Mouse (Mus musculus): ENCODE results near the gene Olfr92. TPM values are rescaled to one million over a fixed set of nuclear protein-coding genes. Genes with fewer than 3 reads are reported as not detected.

The Olfr92 gene
- polyA plus RNA-seq, 1 experiment from 2014 or later = not detected

DNA sequence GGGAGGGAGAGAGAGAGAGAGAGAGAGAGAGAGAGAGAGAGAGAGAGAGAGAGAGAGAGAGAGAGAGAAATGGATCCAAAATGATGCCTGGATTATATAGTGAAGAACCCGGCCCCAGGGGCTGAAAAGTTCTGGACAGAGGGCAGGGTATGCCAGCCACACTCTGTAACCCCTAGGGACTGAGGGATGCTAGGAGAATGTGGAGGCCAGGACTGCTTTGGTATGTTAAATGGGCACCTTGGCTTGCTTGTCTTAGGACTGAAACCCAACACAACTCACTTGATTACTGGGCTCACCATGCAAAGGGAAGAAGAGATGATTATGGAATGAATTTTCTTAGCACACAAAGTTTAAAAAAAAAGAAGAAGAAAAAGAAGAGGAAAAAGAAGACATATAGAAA is 41.7 kb downstream of the Olfr92 start:
- no peaks in the 10 kb centered on the region for H3K9me3 ChIP-seq
- H3K36me3 ChIP-seq = peaks cover 29% of the 10 kb centered on the region

DNA sequence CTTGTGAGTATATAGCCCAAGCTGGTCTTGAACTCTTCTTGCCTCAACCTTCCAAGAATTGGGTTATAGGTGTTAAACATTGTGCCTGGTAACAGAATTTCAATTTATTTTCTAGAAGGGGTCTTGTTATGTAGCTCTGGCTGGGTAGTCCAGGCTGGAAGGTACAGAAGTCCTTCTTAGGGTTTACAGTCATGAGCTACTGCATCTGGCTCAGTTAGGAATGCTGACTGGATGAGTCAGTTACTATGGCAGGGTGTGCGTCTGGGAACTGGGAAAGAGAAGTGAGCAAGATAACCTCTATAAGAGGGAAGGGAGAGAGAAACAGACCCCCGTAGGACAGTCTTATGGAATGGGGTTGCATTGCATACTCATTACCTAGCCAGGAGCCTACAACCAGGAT is 44.1 kb downstream of the Olfr92 start:
- no peaks in the 10 kb centered on the region for H3K27me3 ChIP-seq
- H3K4me3 ChIP-seq = no peak overlapping the region
- 78% methylated on average over 2 of the region's 2 CpGs for WGBS
- peaks cover 51% of the 10 kb centered on the region for H3K36me3 ChIP-seq
- no peaks in the 10 kb centered on the region for H3K9me3 ChIP-seq
- no peak overlapping the region for H3K27ac ChIP-seq
- no peak overlapping the region for H3K4me2 ChIP-seq
- ATAC-seq (ENCODE audit: insufficient number of reproducible peaks, low FRiP score, low TSS enrichment, low read depth) = no peak
- no peak overlapping the region for H3K9ac ChIP-seq
- H3K4me1 ChIP-seq = peaks cover 2% of the 10 kb centered on the region; the same call in 1 of the 2 replicates

More for the DNA sequence above, 41.7 kb downstream of the Olfr92 start:
- Histone ChIP-seq H3K4me2 (no peak overlapping the region), H3K27me3 (no peaks in the 10 kb centered on the region), H3K9ac (no peak overlapping the region), H3K4me1 (peaks cover 2% of the 10 kb centered on the region; the same call in 1 of the 2 replicates), H3K4me3 (no peak overlapping the region), H3K27ac (no peak overlapping the region)
- WGBS = 45% methylated on average over 1 of the region's 1 CpGs
- no peak for ATAC-seq (ENCODE audit: insufficient number of reproducible peaks, low FRiP score, low TSS enrichment, low read depth)

- H3K9ac ChIP-seq = no peak overlapping the region
- no peak overlapping the region for H3K4me3 ChIP-seq
- H3K4me1 ChIP-seq = peaks cover 2% of the 10 kb centered on the region; the same call in 1 of the 2 replicates
- H3K36me3 ChIP-seq = peaks cover 57% of the 10 kb centered on the region
- no peak overlapping the region for H3K27ac ChIP-seq
- H3K4me2 ChIP-seq = no peak overlapping the region
- WGBS = 87% methylated on average over 6 of the region's 6 CpGs
- no peaks in the 10 kb centered on the region for H3K27me3 ChIP-seq
- no peaks in the 10 kb centered on the region for H3K9me3 ChIP-seq
- ATAC-seq (ENCODE audit: insufficient number of reproducible peaks, low FRiP score, low TSS enrichment, low read depth) = no peak
These were observed 44.7 kb downstream of the Olfr92 start for GRCm38 (mm10) chr17:37075181-37075580.

- H3K4me2 ChIP-seq = no peak overlapping the region
These were observed 47.1 kb downstream of the Olfr92 start for GRCm38 (mm10) chr17:37072730-37073276.

DNA sequence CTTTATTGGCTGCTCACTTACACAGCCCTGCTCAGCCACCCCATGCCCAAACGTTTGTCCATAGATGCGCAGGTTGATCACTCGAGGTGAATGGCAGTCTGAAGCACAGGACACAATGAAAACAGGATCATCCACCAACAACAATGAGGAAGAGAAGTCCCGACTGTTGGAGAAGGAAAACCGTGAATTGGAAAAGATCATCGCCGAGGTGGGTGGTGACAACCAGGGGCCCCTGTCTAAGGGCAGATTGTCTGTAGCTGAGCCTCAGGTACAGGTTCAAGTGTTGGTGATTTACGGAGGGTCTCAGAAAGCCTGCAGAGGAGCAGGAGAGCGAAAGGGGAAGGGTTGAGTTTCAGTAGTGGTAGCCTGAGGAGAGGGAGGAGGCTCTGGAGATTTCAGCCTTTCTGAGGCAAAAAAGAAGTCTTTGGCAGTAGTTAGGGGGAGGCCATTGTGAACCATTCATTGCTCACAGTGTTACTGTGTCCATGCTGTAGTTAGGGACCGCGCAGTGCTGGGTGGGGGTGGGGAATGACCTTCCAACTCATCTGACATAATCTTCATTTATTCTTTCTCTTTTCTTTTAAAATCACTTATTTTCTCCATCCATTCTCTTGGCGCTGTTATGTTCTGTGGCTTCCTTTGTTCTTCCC is 47.7 kb downstream of the Olfr92 start:
- Histone ChIP-seq H3K36me3 (peaks cover 86% of the 10 kb centered on the region), H3K27me3 (no peaks in the 10 kb centered on the region), H3K9me3 (no peaks in the 10 kb centered on the region), H3K4me1 (no peaks in the 10 kb centered on the region), H3K9ac (no peak overlapping the region), H3K27ac (no peak overlapping the region), H3K4me3 (no peak overlapping the region), H3K4me2 (no peak overlapping the region)
- ATAC-seq (ENCODE audit: insufficient number of reproducible peaks, low FRiP score, low TSS enrichment, low read depth) = no peak
- 87% methylated on average over 12 of the region's 12 CpGs for WGBS

More at GRCm38 (mm10) chr17:37072730-37073276, 47.1 kb downstream of the Olfr92 start:
- Histone ChIP-seq H3K36me3 (peaks cover 80% of the 10 kb centered on the region), H3K27ac (no peak overlapping the region), H3K4me1 (no peaks in the 10 kb centered on the region), H3K9ac (no peak overlapping the region), H3K9me3 (no peaks in the 10 kb centered on the region), H3K27me3 (no peaks in the 10 kb centered on the region), H3K4me3 (no peak overlapping the region)
- ATAC-seq (ENCODE audit: insufficient number of reproducible peaks, low FRiP score, low TSS enrichment, low read depth) = no peak
- 63% methylated on average over 11 of the region's 11 CpGs for WGBS

GRCm38 (mm10) chr17:37070121-37070520 is 49.8 kb downstream of the Olfr92 start:
- Histone ChIP-seq H3K4me2 (no peak overlapping the region), H3K27ac (no peak overlapping the region), H3K9ac (no peak overlapping the region), H3K9me3 (no peaks in the 10 kb centered on the region), H3K27me3 (no peaks in the 10 kb centered on the region), H3K36me3 (peaks cover 94% of the 10 kb centered on the region), H3K4me3 (no peak overlapping the region), H3K4me1 (no peaks in the 10 kb centered on the region)
- no peak for ATAC-seq (ENCODE audit: insufficient number of reproducible peaks, low FRiP score, low TSS enrichment, low read depth)
- 89% methylated on average over 8 of the region's 8 CpGs for WGBS

GRCm38 (mm10) chr17:37067861-37068260 is 52.0 kb downstream of the Olfr92 start:
- no peaks in the 10 kb centered on the region for H3K27me3 ChIP-seq
- no peak overlapping the region for H3K27ac ChIP-seq
- H3K9ac ChIP-seq = no peak overlapping the region
- H3K4me1 ChIP-seq = no peaks in the 10 kb centered on the region
- no peak overlapping the region for H3K4me3 ChIP-seq
- no peaks in the 10 kb centered on the region for H3K9me3 ChIP-seq
- WGBS = 92% methylated on average over 1 of the region's 1 CpGs
- ATAC-seq (ENCODE audit: insufficient number of reproducible peaks, low FRiP score, low TSS enrichment, low read depth) = no peak
- H3K36me3 ChIP-seq = peaks cover 96% of the 10 kb centered on the region
- no peak overlapping the region for H3K4me2 ChIP-seq

DNA sequence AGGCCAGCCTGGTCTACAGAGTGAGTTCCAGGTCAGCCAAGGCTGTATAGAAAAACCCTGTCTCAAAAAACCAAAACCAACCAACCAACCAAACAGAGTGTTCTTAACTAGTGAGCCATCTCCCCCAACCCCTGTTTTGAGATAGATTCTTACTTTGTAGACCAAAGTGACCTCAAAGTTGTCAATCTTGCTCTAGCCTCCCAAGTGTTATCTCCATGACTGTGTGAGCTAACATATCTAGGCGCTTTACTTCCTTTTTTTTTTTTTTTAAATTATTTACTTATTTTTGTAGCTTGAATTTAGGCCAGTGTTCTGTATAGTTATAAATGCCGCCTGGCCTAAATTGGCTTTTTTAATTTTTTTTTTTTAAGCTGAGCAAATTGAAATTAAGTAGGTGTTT is 53.9 kb downstream of the Olfr92 start:
- ATAC-seq (ENCODE audit: insufficient number of reproducible peaks, low FRiP score, low TSS enrichment, low read depth) = no peak

GRCm38 (mm10) chr17:37063686-37064495 is 56.0 kb downstream of the Olfr92 start:
- 81% methylated on average over 11 of the region's 11 CpGs for WGBS
- Histone ChIP-seq H3K9ac (no peak overlapping the region), H3K4me1 (no peaks in the 10 kb centered on the region), H3K4me2 (no peak overlapping the region), H3K27me3 (no peaks in the 10 kb centered on the region), H3K27ac (no peak overlapping the region), H3K36me3 (peaks cover 80% of the 10 kb centered on the region), H3K9me3 (no peaks in the 10 kb centered on the region), H3K4me3 (no peak overlapping the region)
- no peak for ATAC-seq (ENCODE audit: insufficient number of reproducible peaks, low FRiP score, low TSS enrichment, low read depth)

More for the DNA sequence above, 53.9 kb downstream of the Olfr92 start:
- H3K9ac ChIP-seq = no peak overlapping the region
- H3K27ac ChIP-seq = no peak overlapping the region
- no peak overlapping the region for H3K4me2 ChIP-seq
- H3K9me3 ChIP-seq = no peaks in the 10 kb centered on the region
- H3K4me1 ChIP-seq = no peaks in the 10 kb centered on the region
- no peak overlapping the region for H3K4me3 ChIP-seq
- H3K27me3 ChIP-seq = no peaks in the 10 kb centered on the region
- 90% methylated on average over 2 of the region's 2 CpGs for WGBS
- peaks cover 89% of the 10 kb centered on the region for H3K36me3 ChIP-seq

DNA sequence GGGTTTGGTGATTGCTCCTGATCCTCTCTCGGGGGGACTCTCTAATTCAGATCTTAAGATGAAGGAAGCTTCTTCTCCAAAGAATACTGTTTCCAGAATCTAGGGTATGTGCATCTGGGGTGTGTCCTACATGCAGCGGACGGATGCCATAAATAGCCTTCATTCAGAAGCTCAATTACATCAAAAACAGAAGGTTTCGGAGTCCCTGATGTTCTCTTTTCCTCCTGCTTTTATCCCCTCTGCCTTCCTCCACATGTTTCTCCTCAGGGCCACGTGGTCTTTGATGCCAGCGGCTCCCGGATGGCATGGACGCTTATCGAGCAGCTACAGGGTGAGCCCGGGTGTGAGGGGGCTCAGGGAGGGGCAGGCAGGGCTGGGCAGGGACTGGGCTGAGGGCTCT is 56.8 kb downstream of the Olfr92 start:
- H3K9ac ChIP-seq = no peak overlapping the region
- no peaks in the 10 kb centered on the region for H3K9me3 ChIP-seq
- no peaks in the 10 kb centered on the region for H3K27me3 ChIP-seq
- no peaks in the 10 kb centered on the region for H3K4me1 ChIP-seq
- H3K27ac ChIP-seq = no peak overlapping the region
- H3K4me2 ChIP-seq = no peak overlapping the region
- ATAC-seq (ENCODE audit: insufficient number of reproducible peaks, low FRiP score, low TSS enrichment, low read depth) = no peak
- peaks cover 81% of the 10 kb centered on the region for H3K36me3 ChIP-seq
- 72% methylated on average over 10 of the region's 10 CpGs for WGBS
- H3K4me3 ChIP-seq = no peak overlapping the region

DNA sequence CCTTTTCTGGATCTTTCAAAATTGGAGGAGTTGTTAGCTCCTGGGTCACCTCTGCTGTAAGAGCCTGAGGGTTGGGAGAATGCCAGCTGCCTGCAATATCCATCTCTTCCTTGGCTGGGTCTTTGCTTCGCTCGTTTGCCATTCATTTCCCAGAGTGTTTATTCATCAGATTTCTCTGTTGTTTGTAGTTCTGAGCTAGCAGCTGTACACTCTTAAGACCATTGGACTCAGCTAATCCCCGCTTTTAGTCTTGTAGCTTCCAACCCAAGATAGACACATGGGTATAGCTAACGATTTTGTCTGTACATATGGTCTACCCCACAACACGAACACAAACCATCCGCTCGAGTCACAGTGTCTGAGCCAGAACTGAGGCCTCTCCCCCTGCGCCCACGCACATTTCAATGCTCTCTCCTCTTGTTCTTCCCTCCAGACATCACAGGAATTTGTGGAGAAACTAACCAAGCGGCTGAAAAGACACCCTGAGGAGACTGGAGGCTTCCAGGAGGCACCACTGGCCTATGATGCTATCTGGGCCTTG is 57.7 kb downstream of the Olfr92 start:
- no peaks in the 10 kb centered on the region for H3K9me3 ChIP-seq
- no peak overlapping the region for H3K27ac ChIP-seq
- H3K36me3 ChIP-seq = peaks cover 77% of the 10 kb centered on the region
- 89% methylated on average over 10 of the region's 10 CpGs for WGBS
- no peak overlapping the region for H3K4me2 ChIP-seq
- H3K9ac ChIP-seq = no peak overlapping the region
- H3K27me3 ChIP-seq = no peaks in the 10 kb centered on the region
- ATAC-seq (ENCODE audit: insufficient number of reproducible peaks, low FRiP score, low TSS enrichment, low read depth) = no peak
- no peaks in the 10 kb centered on the region for H3K4me1 ChIP-seq
- H3K4me3 ChIP-seq = no peak overlapping the region

DNA sequence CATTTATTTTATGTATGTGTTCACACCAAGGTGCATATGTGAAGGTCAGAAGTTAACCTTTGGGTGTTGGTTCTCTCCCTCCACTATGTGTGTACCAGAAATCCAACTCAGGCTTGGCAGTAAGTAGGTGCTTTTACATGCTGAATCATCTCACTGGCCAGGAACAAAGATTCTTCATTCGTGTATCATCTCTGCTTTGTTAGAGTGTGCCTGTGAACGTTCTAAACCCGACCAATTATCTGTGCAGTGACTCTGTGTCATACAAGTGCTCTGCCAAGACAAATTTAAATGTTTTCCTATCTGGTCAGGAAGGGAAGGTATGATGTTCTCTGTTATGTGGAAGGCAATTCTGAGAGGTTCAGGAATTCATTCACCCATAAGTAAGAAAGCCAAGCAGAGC is 58.5 kb downstream of the Olfr92 start:
- no peaks in the 10 kb centered on the region for H3K4me1 ChIP-seq
- H3K4me3 ChIP-seq = no peak overlapping the region
- WGBS = 83% methylated on average over 3 of the region's 3 CpGs
- no peak overlapping the region for H3K4me2 ChIP-seq
- no peak overlapping the region for H3K27ac ChIP-seq
- no peak for ATAC-seq (ENCODE audit: insufficient number of reproducible peaks, low FRiP score, low TSS enrichment, low read depth)
- no peak overlapping the region for H3K9ac ChIP-seq
- no peaks in the 10 kb centered on the region for H3K27me3 ChIP-seq
- peaks cover 76% of the 10 kb centered on the region for H3K36me3 ChIP-seq
- H3K9me3 ChIP-seq = no peaks in the 10 kb centered on the region

All from limb, embryonic 15.5 days (tissue).